Mouse (Mus musculus) intestine, embryonic 16.5 days (tissue): ENCODE measurements around the gene Vps51. TPM values are rescaled to one million over a fixed set of nuclear protein-coding genes. Genes with fewer than 3 reads are reported as not detected.

Experiments used
- ATAC-seq: fragments of 200-750 bp; cut with Nextera tagmentation; 2 replicates; pipeline ENCODE4 v1.8.0; 2017; ENCODE audit warnings: moderate TSS enrichment, moderate library complexity
- H3K27ac ChIP-seq: fragments of 300-500 bp; sonication (generic); 2 replicates; pipeline ENCODE4 v1.5.1; 2014; ENCODE audit warnings: mild to moderate bottlenecking, low read length
- H3K27me3 ChIP-seq: fragments of 300-500 bp; sonication (generic); replicated peaks from 2 replicates; pipeline ENCODE4 v1.6.1; 2014; ENCODE audit warnings: low read length, control low read depth, mixed read lengths; ENCODE audit not compliant: control insufficient read depth, insufficient read depth
- H3K36me3 ChIP-seq: fragments of 300-500 bp; sonication (generic); 2 replicates; pipeline ENCODE4 v1.6.1; 2014; ENCODE audit warnings: low read length, control low read depth; ENCODE audit not compliant: control insufficient read depth, insufficient read depth
- H3K4me1 ChIP-seq: fragments of 300-500 bp; sonication (generic); 2 replicates; pipeline ENCODE4 v1.6.1; 2014; ENCODE audit warnings: low read length, control low read depth, mixed read lengths; ENCODE audit not compliant: control insufficient read depth, insufficient read depth
- H3K4me2 ChIP-seq: fragments of 300-500 bp; sonication (generic); 2 replicates; pipeline ENCODE4 v1.6.1; 2014; ENCODE audit warnings: low read depth, low read length, control low read depth
- H3K4me3 ChIP-seq: fragments of 300-500 bp; sonication (generic); 2 replicates; pipeline ENCODE4 v1.5.1; 2014; ENCODE audit warnings: mild to moderate bottlenecking, low read length
- H3K9ac ChIP-seq: fragments of 300-500 bp; sonication (generic); 2 replicates; pipeline ENCODE4 v1.6.1; 2014; ENCODE audit warnings: low read depth, low read length
- H3K9me3 ChIP-seq: fragments of 300-500 bp; sonication (generic); 2 replicates; pipeline ENCODE4 v1.6.1; 2016; ENCODE audit warnings: low read length, control low read depth; ENCODE audit not compliant: control insufficient read depth
- WGBS: fragments of 180-500 bp; shearing (Covaris S2); extraction: QIAGEN DNeasy Blood & Tissue Kit; methylation state at CpG from one replicate; pipeline ENCODE4 v1.1.7; 2014; 5-methylcytosine and 5-hydroxymethylcytosine counted together
- polyA plus RNA-seq: library from polyadenylated mRNA; unstranded; fragments of >200 nt; fragmentation: Nextera tagmentation; extraction: Ambion mirVana; gene quantifications from 2 replicates; pipeline ENCODE4 v1.2.1, GENCODE M21; 2015

Vps51 gene
- polyA plus RNA-seq, 1 experiment from 2014 or later = 68.2 TPM

- Histone ChIP-seq H3K27ac (peak overlapping the region; percentile 74), H3K36me3 (peaks cover 8% of the 10 kb centered on the region; the same call in 1 of the 2 replicates), H3K4me3 (peak overlapping the region; percentile 83), H3K9me3 (no peaks in the 10 kb centered on the region), H3K9ac (peak overlapping the region; percentile 87), H3K27me3 (no peaks in the 10 kb centered on the region), H3K4me2 (peak overlapping the region; percentile 80), H3K4me1 (peaks cover 33% of the 10 kb centered on the region)
- ATAC-seq = no peak
- 23% methylated on average over 5 of the region's 5 CpGs for WGBS
These were observed 18.5 kb downstream of the Vps51 start for GRCm38 (mm10) chr19:6058513-6058912.

GRCm38 (mm10) chr19:6057313-6058096, 19.5 kb downstream of the Vps51 start, which contains the start of the genes Mrpl49 and Fau:
Gene Mrpl49 (minus strand): TSS chr19:6057785.
Gene Fau (plus strand): TSS chr19:6057844.
- H3K4me1 ChIP-seq = peaks cover 28% of the 10 kb centered on the region
- no peaks in the 10 kb centered on the region for H3K9me3 ChIP-seq
- H3K27ac ChIP-seq = peak within 1 kb of the TSS; percentile 74
- no peaks in the 10 kb centered on the region for H3K27me3 ChIP-seq
- peak within 1 kb of the TSS; percentile 83 for H3K4me3 ChIP-seq
- WGBS = 2% methylated on average over 63 of the region's 63 CpGs
- peak within 1 kb of the TSS; percentile 80 for H3K4me2 ChIP-seq
- H3K36me3 ChIP-seq = peaks cover 17% of the 10 kb centered on the region
- peak; percentile 83 for ATAC-seq
- peak within 1 kb of the TSS; percentile 87 for H3K9ac ChIP-seq

GRCm38 (mm10) chr19:6056696-6057095, 20.3 kb downstream of the Vps51 start:
- Histone ChIP-seq H3K4me1 (peaks cover 19% of the 10 kb centered on the region), H3K36me3 (peaks cover 21% of the 10 kb centered on the region), H3K4me2 (peak overlapping the region; percentile 55), H3K9ac (peak overlapping the region; percentile 87), H3K9me3 (no peaks in the 10 kb centered on the region), H3K4me3 (peak overlapping the region; percentile 83), H3K27ac (no peak overlapping the region), H3K27me3 (no peaks in the 10 kb centered on the region)
- WGBS = 45% methylated on average over 4 of the region's 4 CpGs
- ATAC-seq = no peak

- 80% methylated on average over 5 of the region's 5 CpGs for WGBS
These were observed 22.7 kb downstream of the Vps51 start for GRCm38 (mm10) chr19:6054296-6054695.

GRCm38 (mm10) chr19:6052516-6052915, 24.5 kb downstream of the Vps51 start:
- Histone ChIP-seq H3K27ac (no peak overlapping the region), H3K27me3 (no peaks in the 10 kb centered on the region), H3K9ac (no peak overlapping the region), H3K36me3 (peaks cover 53% of the 10 kb centered on the region), H3K4me3 (no peak overlapping the region), H3K9me3 (no peaks in the 10 kb centered on the region), H3K4me1 (peaks cover 20% of the 10 kb centered on the region), H3K4me2 (no peak overlapping the region)
- ATAC-seq = no peak
- 86% methylated on average over 7 of the region's 7 CpGs for WGBS

More at GRCm38 (mm10) chr19:6054296-6054695, 22.7 kb downstream of the Vps51 start:
- no peak for ATAC-seq
- peaks cover 43% of the 10 kb centered on the region for H3K36me3 ChIP-seq
- no peak overlapping the region for H3K4me3 ChIP-seq
- no peak overlapping the region for H3K9ac ChIP-seq
- H3K4me1 ChIP-seq = peaks cover 18% of the 10 kb centered on the region
- H3K27me3 ChIP-seq = no peaks in the 10 kb centered on the region
- H3K4me2 ChIP-seq = no peak overlapping the region
- H3K9me3 ChIP-seq = no peaks in the 10 kb centered on the region
- no peak overlapping the region for H3K27ac ChIP-seq

GRCm38 (mm10) chr19:6048681-6049410, 28.2 kb downstream of the Vps51 start:
- H3K4me3 ChIP-seq = no peak overlapping the region
- peaks cover 46% of the 10 kb centered on the region for H3K36me3 ChIP-seq
- ATAC-seq = no peak
- peaks cover 12% of the 10 kb centered on the region for H3K4me1 ChIP-seq
- WGBS = 83% methylated on average over 11 of the region's 11 CpGs
- no peak overlapping the region for H3K4me2 ChIP-seq
- H3K27me3 ChIP-seq = no peaks in the 10 kb centered on the region
- peak overlapping the region; percentile 94; the same call in 1 of the 2 replicates for H3K9ac ChIP-seq
- no peaks in the 10 kb centered on the region for H3K9me3 ChIP-seq
- H3K27ac ChIP-seq = no peak overlapping the region

- Histone ChIP-seq H3K4me3 (peak overlapping the region; percentile 80), H3K9ac (peak overlapping the region; percentile 94), H3K27ac (no peak overlapping the region), H3K4me2 (peak overlapping the region; percentile 77), H3K4me1 (peaks cover 12% of the 10 kb centered on the region), H3K36me3 (peaks cover 38% of the 10 kb centered on the region), H3K27me3 (no peaks in the 10 kb centered on the region), H3K9me3 (no peaks in the 10 kb centered on the region)
- WGBS = 84% methylated on average over 8 of the region's 8 CpGs
- no peak for ATAC-seq
These were observed 29.2 kb downstream of the Vps51 start for GRCm38 (mm10) chr19:6047899-6048166.

- no peaks in the 10 kb centered on the region for H3K27me3 ChIP-seq
- H3K9ac ChIP-seq = peak overlapping the region; percentile 94
- H3K27ac ChIP-seq = peak overlapping the region; percentile 99
- no peaks in the 10 kb centered on the region for H3K9me3 ChIP-seq
- peak overlapping the region; percentile 77 for H3K4me2 ChIP-seq
- WGBS = under 1% methylated on average over 41 of the region's 44 CpGs
- peaks cover 12% of the 10 kb centered on the region for H3K4me1 ChIP-seq
- ATAC-seq = peak; percentile 34
- peaks cover 35% of the 10 kb centered on the region for H3K36me3 ChIP-seq
- H3K4me3 ChIP-seq = peak overlapping the region; percentile 80
These were observed 29.7 kb downstream of the Vps51 start for GRCm38 (mm10) chr19:6047154-6047898.
